Mouse (Mus musculus): ENCODE results near the gene Hist1h2ab. TPM values are rescaled to one million over a fixed set of nuclear protein-coding genes. Genes with fewer than 3 reads are reported as not detected.
A peak's percentile ranks its signal among the peaks of the same experiment; 100 is the strongest.
"Not testable (repeated sequence)": the region's sequence is repeated elsewhere in the genome, so short reads cannot be mapped to it uniquely, and the experiment has no call there.

The Hist1h2ab gene
- polyA plus RNA-seq, 1 experiment from 2014 or later, result 44.4 TPM

GRCm38 (mm10) chr13:23717593-23718245, 33.2 kb upstream of the Hist1h2ab start:
- not testable (repeated sequence) for H3K9me3 ChIP-seq (replicated peaks); H3K36me3 ChIP-seq; H3K4me1 ChIP-seq; H3K27me3 ChIP-seq (ENCODE audit: low read depth, poor library complexity, severe bottlenecking); H3K4me3 ChIP-seq
- 0 out of 2 replicates have a peak overlapping the region, but pooled peaks have one; percentile 17 for H3K27ac ChIP-seq (replicated peaks)
- peak; percentile 10 for DNase-seq (ENCODE audit: low spot score)
- WGBS, result 8% methylated on average over 2 of the region's 2 CpGs

- WGBS, result 83% methylated on average over 4 of the region's 4 CpGs
- DNase-seq (ENCODE audit: low spot score), result peak; percentile 3
- H3K4me3 ChIP-seq, result no peak overlapping the region
These were observed 26.7 kb upstream of the Hist1h2ab start for GRCm38 (mm10) chr13:23724239-23724638.

GRCm38 (mm10) chr13:23725213-23725612, 25.7 kb upstream of the Hist1h2ab start:
- Histone ChIP-seq H3K4me1 (peaks cover 7% of the 10 kb centered on the region), H3K27me3 (ENCODE audit: low read depth, poor library complexity, severe bottlenecking) (no peaks in the 10 kb centered on the region), H3K27ac (replicated peaks) (no peak overlapping the region), H3K9me3 (replicated peaks) (no peaks in the 10 kb centered on the region), H3K4me3 (no peak overlapping the region), H3K36me3 (no peaks in the 10 kb centered on the region)
- DNase-seq (ENCODE audit: low spot score), result peak; percentile 7
- WGBS, result no CpG with 5 or more reads among the region's 1 CpGs

More at GRCm38 (mm10) chr13:23724239-23724638, 26.7 kb upstream of the Hist1h2ab start:
- no peak overlapping the region for H3K27ac ChIP-seq (replicated peaks)
- peaks cover 7% of the 10 kb centered on the region; the same call in 1 of the 2 replicates for H3K9me3 ChIP-seq (replicated peaks)
- no peaks in the 10 kb centered on the region for H3K27me3 ChIP-seq (ENCODE audit: low read depth, poor library complexity, severe bottlenecking)
- peaks cover 7% of the 10 kb centered on the region for H3K4me1 ChIP-seq
- H3K36me3 ChIP-seq, result no peaks in the 10 kb centered on the region

- peak; percentile 9 for DNase-seq (ENCODE audit: low spot score)
- Histone ChIP-seq H3K27ac (replicated peaks) (no peak overlapping the region), H3K4me3 (no peak overlapping the region), H3K27me3 (ENCODE audit: low read depth, poor library complexity, severe bottlenecking) (no peaks in the 10 kb centered on the region), H3K36me3 (no peaks in the 10 kb centered on the region), H3K9me3 (replicated peaks) (no peaks in the 10 kb centered on the region), H3K4me1 (peaks cover 7% of the 10 kb centered on the region)
- WGBS, result 86% methylated on average over 18 of the region's 18 CpGs
These were observed 22.3 kb upstream of the Hist1h2ab start for GRCm38 (mm10) chr13:23728472-23729191.

GRCm38 (mm10) chr13:23729192-23729525, 21.8 kb upstream of the Hist1h2ab start:
- DNase-seq (ENCODE audit: low spot score), result no peak
- WGBS, result 91% methylated on average over 9 of the region's 9 CpGs
- H3K36me3 ChIP-seq, result no peaks in the 10 kb centered on the region
- H3K9me3 ChIP-seq (replicated peaks), result no peaks in the 10 kb centered on the region
- no peaks in the 10 kb centered on the region for H3K27me3 ChIP-seq (ENCODE audit: low read depth, poor library complexity, severe bottlenecking)
- no peak overlapping the region for H3K4me3 ChIP-seq
- no peak overlapping the region for H3K27ac ChIP-seq (replicated peaks)
- H3K4me1 ChIP-seq, result peaks cover 6% of the 10 kb centered on the region

- no peak overlapping the region for H3K27ac ChIP-seq (replicated peaks)
These were observed 21.2 kb upstream of the Hist1h2ab start for GRCm38 (mm10) chr13:23729706-23730105.

GRCm38 (mm10) chr13:23730479-23730878, 20.4 kb upstream of the Hist1h2ab start:
- WGBS, result 67% methylated on average over 8 of the region's 8 CpGs
- Histone ChIP-seq H3K36me3 (no peaks in the 10 kb centered on the region), H3K27ac (replicated peaks) (0 out of 2 replicates have a peak overlapping the region, but pooled peaks have one; percentile 33), H3K4me3 (no peak overlapping the region), H3K27me3 (ENCODE audit: low read depth, poor library complexity, severe bottlenecking) (no peaks in the 10 kb centered on the region), H3K9me3 (replicated peaks) (no peaks in the 10 kb centered on the region), H3K4me1 (no peaks in the 10 kb centered on the region)
- DNase-seq (ENCODE audit: low spot score), result peak; percentile 11

More at GRCm38 (mm10) chr13:23729706-23730105, 21.2 kb upstream of the Hist1h2ab start:
- Histone ChIP-seq H3K36me3 (no peaks in the 10 kb centered on the region), H3K4me1 (peaks cover 3% of the 10 kb centered on the region), H3K27me3 (ENCODE audit: low read depth, poor library complexity, severe bottlenecking) (no peaks in the 10 kb centered on the region), H3K4me3 (no peak overlapping the region), H3K9me3 (replicated peaks) (no peaks in the 10 kb centered on the region)
- DNase-seq (ENCODE audit: low spot score), result peak; percentile 6
- 95% methylated on average over 5 of the region's 5 CpGs for WGBS

- Histone ChIP-seq H3K9me3 (replicated peaks) (no peaks in the 10 kb centered on the region), H3K4me1 (no peaks in the 10 kb centered on the region), H3K27ac (replicated peaks) (no peak overlapping the region), H3K36me3 (no peaks in the 10 kb centered on the region), H3K27me3 (ENCODE audit: low read depth, poor library complexity, severe bottlenecking) (no peaks in the 10 kb centered on the region), H3K4me3 (no peak overlapping the region)
- 31% methylated on average over 8 of the region's 8 CpGs for WGBS
- no peak for DNase-seq (ENCODE audit: low spot score)
These were observed 18.6 kb upstream of the Hist1h2ab start for GRCm38 (mm10) chr13:23732156-23732804.

- Histone ChIP-seq H3K4me1 (peaks cover 32% of the 10 kb centered on the region), H3K36me3 (no peaks in the 10 kb centered on the region), H3K9me3 (replicated peaks) (no peaks in the 10 kb centered on the region), H3K4me3 (no peak overlapping the region), H3K27ac (replicated peaks) (peak overlapping the region; percentile 96; the same call in 1 of the 2 replicates), H3K27me3 (ENCODE audit: low read depth, poor library complexity, severe bottlenecking) (no peaks in the 10 kb centered on the region)
- WGBS, result 81% methylated on average over 5 of the region's 5 CpGs
- DNase-seq (ENCODE audit: low spot score), result no peak
These were observed 13.8 kb upstream of the Hist1h2ab start for GRCm38 (mm10) chr13:23737091-23737490.

GRCm38 (mm10) chr13:23738041-23738440, 12.9 kb upstream of the Hist1h2ab start:
- Histone ChIP-seq H3K4me3 (peak overlapping the region; percentile 67), H3K27ac (replicated peaks) (peak overlapping the region; percentile 96), H3K4me1 (peaks cover 34% of the 10 kb centered on the region), H3K36me3 (no peaks in the 10 kb centered on the region), H3K9me3 (replicated peaks) (no peaks in the 10 kb centered on the region), H3K27me3 (ENCODE audit: low read depth, poor library complexity, severe bottlenecking) (no peaks in the 10 kb centered on the region)
- WGBS, result 22% methylated on average over 4 of the region's 4 CpGs
- no peak for DNase-seq (ENCODE audit: low spot score)

GRCm38 (mm10) chr13:23738677-23739068, 12.3 kb upstream of the Hist1h2ab start, which contains the start of gene Hist1h1c:
Gene Hist1h1c (plus strand): TSS chr13:23738808.
- Histone ChIP-seq H3K9me3 (replicated peaks) (no peaks in the 10 kb centered on the region), H3K4me1 (peaks cover 34% of the 10 kb centered on the region), H3K27ac (replicated peaks) (peak within 1 kb of the TSS; percentile 96), H3K36me3 (no peaks in the 10 kb centered on the region), H3K27me3 (ENCODE audit: low read depth, poor library complexity, severe bottlenecking) (no peaks in the 10 kb centered on the region), H3K4me3 (peak within 1 kb of the TSS; percentile 67)
- peak; percentile 91 for DNase-seq (ENCODE audit: low spot score)
- under 1% methylated on average over 38 of the region's 38 CpGs for WGBS

GRCm38 (mm10) chr13:23739069-23739921, 11.6 kb upstream of the Hist1h2ab start:
- peaks cover 39% of the 10 kb centered on the region for H3K4me1 ChIP-seq
- WGBS, result under 1% methylated on average over 39 of the region's 39 CpGs
- no peaks in the 10 kb centered on the region for H3K9me3 ChIP-seq (replicated peaks)
- no peaks in the 10 kb centered on the region for H3K36me3 ChIP-seq
- no peaks in the 10 kb centered on the region for H3K27me3 ChIP-seq (ENCODE audit: low read depth, poor library complexity, severe bottlenecking)
- H3K4me3 ChIP-seq, result peak overlapping the region; percentile 67
- H3K27ac ChIP-seq (replicated peaks), result peak overlapping the region; percentile 96
- peak; percentile 89 for DNase-seq (ENCODE audit: low spot score)
